Mouse (Mus musculus) hindbrain, embryonic 13.5 days (tissue): ENCODE measurements around the gene Olfr1410. TPM values are rescaled to one million over a fixed set of nuclear protein-coding genes. Genes with fewer than 3 reads are reported as not detected.

ENCODE experiments used
- ATAC-seq: fragments of 200-750 bp; cut with Nextera tagmentation; 2 replicates; pipeline ENCODE4 v1.8.0; 2017; ENCODE audit warnings: moderate TSS enrichment; ENCODE audit not compliant: low FRiP score
- H3K27ac ChIP-seq: fragments of 300-500 bp; sonication (generic); 2 replicates; pipeline ENCODE4 v1.5.1; 2015; ENCODE audit warnings: inconsistent platforms, mild to moderate bottlenecking, moderate library complexity
- H3K27me3 ChIP-seq: fragments of 300-500 bp; sonication (generic); 2 replicates; pipeline ENCODE4 v1.6.1; 2015; ENCODE audit warnings: mild to moderate bottlenecking, inconsistent platforms
- H3K36me3 ChIP-seq: fragments of 300-500 bp; sonication (generic); 2 replicates; pipeline ENCODE4 v1.6.1; 2015; ENCODE audit warnings: mild to moderate bottlenecking, inconsistent platforms
- H3K4me1 ChIP-seq: fragments of 300-500 bp; sonication (generic); replicated peaks from 2 replicates; pipeline ENCODE4 v1.6.1; 2015; ENCODE audit warnings: inconsistent platforms
- H3K4me2 ChIP-seq: fragments of 300-500 bp; sonication (generic); 2 replicates; pipeline ENCODE4 v1.6.1; 2015; ENCODE audit warnings: inconsistent platforms, mild to moderate bottlenecking, moderate library complexity
- H3K4me3 ChIP-seq: fragments of 300-500 bp; sonication (generic); 2 replicates; pipeline ENCODE4 v1.5.1; 2015; ENCODE audit warnings: mild to moderate bottlenecking, inconsistent platforms
- H3K9ac ChIP-seq: fragments of 300-500 bp; sonication (generic); 2 replicates; pipeline ENCODE4 v1.6.1; 2015; ENCODE audit warnings: mild to moderate bottlenecking, inconsistent platforms
- H3K9me3 ChIP-seq: fragments of 300-500 bp; sonication (generic); 2 replicates; pipeline ENCODE4 v1.6.1; 2016; ENCODE audit warnings: inconsistent platforms
- WGBS: fragments of 180-500 bp; shearing (Covaris S2); methylation state at CpG from one replicate; pipeline ENCODE4 v1.1.7; 2015; 5-methylcytosine and 5-hydroxymethylcytosine counted together
- polyA plus RNA-seq: library from polyadenylated mRNA; unstranded; fragments of >200 nt; fragmentation: Nextera tagmentation; extraction: Ambion mirVana; gene quantifications from 2 replicates; pipeline ENCODE4 v1.2.1, GENCODE M21; 2015

The Olfr1410 gene
- polyA plus RNA-seq, 1 experiment from 2014 or later, result not detected

DNA sequence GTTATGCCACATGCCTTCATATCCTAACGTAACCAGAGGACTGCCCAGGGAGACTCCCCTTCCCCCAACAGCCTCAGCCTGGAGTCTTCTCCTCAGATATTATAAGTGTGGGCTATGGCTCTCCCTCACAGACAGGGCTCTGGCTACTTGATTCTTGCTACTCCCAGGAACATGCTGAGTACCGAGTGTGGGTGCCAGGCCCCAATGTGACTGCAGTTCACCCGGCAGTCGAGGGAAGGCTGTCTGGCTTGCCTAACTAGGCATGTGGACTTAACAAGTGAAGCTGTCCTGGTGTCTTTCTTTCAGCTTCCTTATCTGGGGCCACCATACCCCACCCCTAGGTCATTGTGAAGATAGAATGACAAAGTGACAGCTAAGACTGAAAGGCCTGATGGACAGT is 38.1 kb downstream of the Olfr1410 start:
- H3K4me2 ChIP-seq, result no peak overlapping the region
- H3K27me3 ChIP-seq, result peaks cover 9% of the 10 kb centered on the region; the same call in 1 of the 2 replicates
- no peak overlapping the region for H3K9ac ChIP-seq
- no peak for ATAC-seq
- peaks cover 29% of the 10 kb centered on the region for H3K4me1 ChIP-seq
- no peak overlapping the region for H3K4me3 ChIP-seq
- H3K27ac ChIP-seq, result no peak overlapping the region
- H3K9me3 ChIP-seq, result no peaks in the 10 kb centered on the region
- H3K36me3 ChIP-seq, result peaks cover 8% of the 10 kb centered on the region
- 73% methylated on average over 4 of the region's 4 CpGs for WGBS

DNA sequence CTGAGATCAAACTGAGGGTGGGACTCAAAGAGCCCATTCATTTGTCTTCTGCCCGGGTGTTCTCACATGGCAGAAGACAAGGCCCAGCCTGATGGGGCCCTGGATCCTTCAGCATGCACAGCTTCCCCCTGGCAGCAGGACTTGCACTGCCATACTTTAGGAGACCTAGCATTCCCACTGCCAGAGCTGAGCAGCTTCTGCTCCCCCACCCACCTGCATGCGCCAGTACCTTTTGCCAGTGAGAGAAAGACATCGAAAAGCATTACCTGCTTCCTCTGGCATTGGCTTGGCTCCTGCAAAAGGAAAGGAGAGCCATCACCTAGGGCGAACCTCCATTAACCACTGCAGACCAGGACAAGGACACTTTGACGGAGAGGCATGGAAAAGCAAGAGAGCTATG is 39.3 kb downstream of the Olfr1410 start:
- peaks cover 14% of the 10 kb centered on the region for H3K27me3 ChIP-seq
- WGBS, result 83% methylated on average over 5 of the region's 5 CpGs
- H3K9ac ChIP-seq, result no peak overlapping the region
- no peaks in the 10 kb centered on the region for H3K36me3 ChIP-seq
- ATAC-seq, result no peak
- no peak overlapping the region for H3K27ac ChIP-seq
- no peak overlapping the region for H3K4me2 ChIP-seq
- no peaks in the 10 kb centered on the region for H3K9me3 ChIP-seq
- peaks cover 23% of the 10 kb centered on the region for H3K4me1 ChIP-seq
- H3K4me3 ChIP-seq, result no peak overlapping the region

DNA sequence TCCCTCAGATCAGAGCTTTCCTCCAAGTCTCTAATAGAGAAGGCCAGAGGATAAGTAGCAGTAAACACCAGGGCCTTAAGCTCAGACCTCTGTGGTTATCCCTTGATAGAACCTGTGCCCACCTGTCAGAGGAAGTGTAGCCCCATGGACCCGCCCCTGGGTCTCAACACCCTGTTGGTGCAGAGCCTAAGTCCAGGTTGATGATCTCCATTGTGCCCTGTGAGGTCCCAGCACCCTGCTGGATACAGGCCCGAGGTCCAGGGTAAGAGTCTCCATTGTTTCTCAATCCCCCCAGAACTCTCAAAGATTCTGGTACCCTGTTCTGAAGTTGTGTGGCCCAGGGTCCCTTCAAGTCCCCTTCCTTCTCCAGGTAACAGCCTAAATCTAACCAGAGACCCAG is 40.5 kb downstream of the Olfr1410 start:
- Histone ChIP-seq H3K9ac (no peak overlapping the region), H3K27ac (no peak overlapping the region), H3K4me3 (no peak overlapping the region), H3K4me2 (no peak overlapping the region), H3K27me3 (peaks cover 16% of the 10 kb centered on the region), H3K36me3 (no peaks in the 10 kb centered on the region), H3K4me1 (peaks cover 11% of the 10 kb centered on the region), H3K9me3 (no peaks in the 10 kb centered on the region)
- no peak for ATAC-seq
- WGBS, result 61% methylated on average over 2 of the region's 2 CpGs

DNA sequence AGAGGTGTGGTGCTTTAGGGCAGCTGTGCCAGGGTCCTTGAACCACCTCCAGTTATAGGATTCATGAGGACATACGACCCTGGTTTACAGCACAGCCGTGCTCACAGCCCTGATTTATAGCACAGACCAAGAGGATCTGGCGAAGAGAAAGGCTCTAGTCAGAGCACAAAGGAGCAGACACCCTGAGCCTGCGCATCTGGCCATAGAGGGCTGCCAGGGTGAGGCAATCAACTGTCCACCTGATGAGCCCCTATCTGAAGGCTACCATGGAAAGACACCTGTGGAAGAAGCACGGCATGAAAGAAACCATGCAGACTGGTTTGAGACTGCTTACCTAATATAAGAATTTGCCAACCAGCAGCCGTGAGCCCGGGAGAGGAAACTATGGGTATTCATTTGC is 41.0 kb downstream of the Olfr1410 start:
- H3K27ac ChIP-seq, result no peak overlapping the region
- no peaks in the 10 kb centered on the region for H3K36me3 ChIP-seq
- H3K9me3 ChIP-seq, result no peaks in the 10 kb centered on the region
- WGBS, result 85% methylated on average over 7 of the region's 7 CpGs
- no peak overlapping the region for H3K4me2 ChIP-seq
- H3K4me3 ChIP-seq, result no peak overlapping the region
- no peak for ATAC-seq
- peaks cover 13% of the 10 kb centered on the region for H3K4me1 ChIP-seq
- H3K27me3 ChIP-seq, result peaks cover 16% of the 10 kb centered on the region
- H3K9ac ChIP-seq, result no peak overlapping the region

DNA sequence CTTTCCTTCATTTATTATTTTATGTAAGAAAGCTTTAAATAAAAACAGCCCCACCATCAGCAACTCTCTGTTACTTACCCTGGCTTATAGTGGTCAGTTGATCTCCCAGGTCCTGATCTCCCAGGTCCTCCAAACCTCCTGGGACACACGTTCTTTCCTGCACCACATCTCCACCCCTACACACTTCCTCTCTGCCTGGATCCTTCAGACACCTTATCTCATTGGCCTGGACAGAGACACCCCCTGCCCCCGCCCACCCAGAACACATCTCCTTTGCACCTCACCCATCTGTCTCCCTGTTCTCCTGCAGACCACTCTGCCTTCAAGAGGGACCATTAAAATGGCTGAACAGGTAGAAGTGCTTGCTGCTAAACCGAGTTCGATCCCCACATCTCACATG is 41.4 kb downstream of the Olfr1410 start:
- peaks cover 16% of the 10 kb centered on the region for H3K27me3 ChIP-seq
- peaks cover 13% of the 10 kb centered on the region for H3K4me1 ChIP-seq
- no peak overlapping the region for H3K4me3 ChIP-seq
- H3K36me3 ChIP-seq, result no peaks in the 10 kb centered on the region
- no peak for ATAC-seq
- no peak overlapping the region for H3K4me2 ChIP-seq
- 70% methylated on average over 4 of the region's 4 CpGs for WGBS
- H3K9me3 ChIP-seq, result no peaks in the 10 kb centered on the region
- no peak overlapping the region; the same call in 1 of the 2 replicates for H3K9ac ChIP-seq
- H3K27ac ChIP-seq, result no peak overlapping the region

DNA sequence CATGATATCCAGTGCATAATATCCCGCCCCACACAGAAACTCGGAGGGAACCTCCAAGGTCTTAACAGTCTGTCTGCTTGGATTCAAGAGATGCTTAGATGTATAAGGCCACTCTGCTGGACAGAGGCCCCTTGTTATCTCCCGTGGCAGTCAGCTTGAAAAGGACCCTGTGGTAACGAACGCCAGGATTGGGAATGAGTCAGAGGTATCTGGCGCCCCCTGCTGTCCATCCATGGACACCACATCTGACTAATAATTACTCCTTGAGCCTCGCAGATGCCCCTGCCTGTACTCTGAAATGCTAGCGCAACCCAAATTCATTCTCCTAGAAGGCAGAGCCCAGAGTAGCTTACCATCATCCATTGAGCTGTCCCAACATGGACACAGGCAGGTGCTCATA is 42.2 kb downstream of the Olfr1410 start:
- H3K4me1 ChIP-seq, result 0 out of 2 replicates have a peak, but pooled peaks cover 6% of the 10 kb centered on the region
- H3K4me3 ChIP-seq, result no peak overlapping the region
- no peaks in the 10 kb centered on the region for H3K36me3 ChIP-seq
- H3K9ac ChIP-seq, result peak overlapping the region; percentile 49; the same call in 1 of the 2 replicates
- no peak overlapping the region for H3K27ac ChIP-seq
- 0 out of 2 replicates have a peak, but pooled peaks have one; percentile 26 for ATAC-seq
- H3K4me2 ChIP-seq, result 0 out of 2 replicates have a peak overlapping the region, but pooled peaks have one; percentile 13
- peaks cover 16% of the 10 kb centered on the region for H3K27me3 ChIP-seq
- no peaks in the 10 kb centered on the region for H3K9me3 ChIP-seq
- 6% methylated on average over 8 of the region's 8 CpGs for WGBS

DNA sequence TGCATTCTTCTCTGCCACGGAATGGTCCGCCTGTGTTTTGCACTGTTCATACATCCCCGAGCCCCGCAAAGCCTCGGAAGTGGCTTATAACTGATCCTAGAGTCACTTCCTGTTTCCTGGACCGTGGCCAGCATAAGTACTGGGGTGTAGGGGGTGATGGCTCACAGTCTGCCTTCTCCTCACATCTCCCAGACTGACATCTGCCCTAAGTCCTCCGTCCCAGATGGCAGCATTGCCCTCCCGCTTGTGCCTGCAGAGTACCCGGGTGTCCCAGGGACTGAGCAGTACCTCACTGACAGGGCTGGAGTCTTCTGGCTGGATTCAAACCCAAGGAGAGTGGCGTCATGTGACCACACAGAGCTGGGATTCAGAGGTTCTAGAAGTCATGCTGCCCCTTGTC is 42.6 kb downstream of the Olfr1410 start:
- 0 out of 2 replicates have a peak, but pooled peaks cover 5% of the 10 kb centered on the region for H3K4me1 ChIP-seq
- WGBS, result 60% methylated on average over 10 of the region's 10 CpGs
- no peaks in the 10 kb centered on the region for H3K36me3 ChIP-seq
- peak; percentile 36; the same call in 1 of the 2 replicates for ATAC-seq
- 0 out of 2 replicates have a peak overlapping the region, but pooled peaks have one; percentile 13 for H3K4me2 ChIP-seq
- H3K27me3 ChIP-seq, result peaks cover 16% of the 10 kb centered on the region
- no peak overlapping the region for H3K27ac ChIP-seq
- H3K4me3 ChIP-seq, result no peak overlapping the region
- H3K9me3 ChIP-seq, result no peaks in the 10 kb centered on the region
- H3K9ac ChIP-seq, result peak overlapping the region; percentile 49; the same call in 1 of the 2 replicates

DNA sequence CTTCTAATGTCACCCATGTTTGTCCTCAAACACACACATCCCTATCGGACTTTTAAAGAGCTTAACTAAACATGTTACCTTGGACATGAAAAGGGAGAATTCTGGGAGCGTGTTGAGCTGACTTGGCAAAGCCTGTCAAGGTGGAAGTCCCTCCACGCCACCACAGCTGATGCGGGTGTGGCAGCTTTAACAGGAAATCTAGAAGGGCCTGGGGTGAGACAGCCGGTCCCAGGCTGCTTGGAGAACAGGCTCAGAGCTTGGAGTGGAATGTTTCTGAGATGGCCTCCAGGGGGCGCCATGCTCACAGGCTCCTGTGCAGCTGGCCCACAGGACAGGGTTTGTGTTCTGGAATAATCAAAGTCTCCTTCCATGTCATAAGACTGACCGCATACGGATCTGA is 43.1 kb downstream of the Olfr1410 start, which contains the start of gene Otos:
Otos (minus strand) TSS at position 169 of the 400 bp plus-strand sequence.
- H3K27me3 ChIP-seq, result peaks cover 16% of the 10 kb centered on the region
- peak within 1 kb of the TSS; percentile 49; the same call in 1 of the 2 replicates for H3K9ac ChIP-seq
- H3K4me2 ChIP-seq, result 0 out of 2 replicates have a peak within 1 kb of the TSS, but pooled peaks have one; percentile 13
- WGBS, result 26% methylated on average over 8 of the region's 8 CpGs
- no peaks in the 10 kb centered on the region for H3K9me3 ChIP-seq
- H3K36me3 ChIP-seq, result no peaks in the 10 kb centered on the region
- ATAC-seq, result peak; percentile 38
- 0 out of 2 replicates have a peak, but pooled peaks cover 5% of the 10 kb centered on the region for H3K4me1 ChIP-seq
- H3K4me3 ChIP-seq, result no peak within 1 kb of the TSS
- no peak within 1 kb of the TSS for H3K27ac ChIP-seq

DNA sequence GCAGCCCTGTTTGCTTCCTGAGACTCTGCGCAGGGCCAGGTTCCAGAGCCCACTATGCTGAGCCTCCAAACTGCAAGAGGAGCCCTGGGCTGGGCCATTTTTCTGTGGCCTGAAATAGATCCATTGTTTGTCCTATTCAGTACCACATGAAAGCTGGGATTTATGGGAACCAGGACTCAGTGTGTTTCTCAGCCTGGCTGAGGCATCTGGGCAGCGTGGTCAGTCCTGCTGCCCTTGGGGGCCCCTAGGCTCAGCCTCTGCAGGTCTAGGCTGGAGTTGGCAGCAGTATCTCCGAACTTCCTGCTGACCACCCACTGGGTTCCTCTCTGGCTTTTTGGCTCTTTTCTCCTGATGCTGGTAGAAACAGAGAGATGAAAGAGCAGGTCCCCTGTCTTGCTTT is 45.9 kb downstream of the Olfr1410 start:
- no peaks in the 10 kb centered on the region for H3K9me3 ChIP-seq

DNA sequence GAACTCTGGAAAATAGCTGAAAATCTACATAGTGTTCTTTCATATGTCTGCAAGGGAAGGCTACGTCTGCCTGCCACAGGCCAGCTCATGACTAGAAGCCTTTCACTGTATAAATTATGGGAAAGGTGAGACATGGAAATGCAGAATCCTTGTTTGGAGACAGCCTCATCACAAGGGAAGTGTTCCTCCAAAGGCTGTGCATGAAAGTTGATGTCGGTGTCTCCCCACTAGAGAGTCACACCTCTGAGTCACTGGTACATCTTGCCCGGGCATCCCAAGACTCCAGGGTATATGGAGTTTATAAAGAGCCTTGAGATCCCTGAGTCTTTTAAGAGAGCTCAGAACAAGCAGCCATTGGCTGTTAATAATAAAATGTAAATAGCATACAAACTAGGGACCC is 47.6 kb downstream of the Olfr1410 start:
- WGBS, result 94% methylated on average over 3 of the region's 3 CpGs

More for the DNA sequence above, 45.9 kb downstream of the Olfr1410 start:
- no peaks in the 10 kb centered on the region for H3K36me3 ChIP-seq
- H3K4me1 ChIP-seq, result 0 out of 2 replicates have a peak, but pooled peaks cover 5% of the 10 kb centered on the region
- H3K27me3 ChIP-seq, result peaks cover 12% of the 10 kb centered on the region; the same call in 1 of the 2 replicates
- H3K4me3 ChIP-seq, result no peak overlapping the region
- WGBS, result 59% methylated on average over 3 of the region's 3 CpGs
- no peak overlapping the region for H3K9ac ChIP-seq
- ATAC-seq, result no peak
- H3K4me2 ChIP-seq, result no peak overlapping the region
- no peak overlapping the region for H3K27ac ChIP-seq

DNA sequence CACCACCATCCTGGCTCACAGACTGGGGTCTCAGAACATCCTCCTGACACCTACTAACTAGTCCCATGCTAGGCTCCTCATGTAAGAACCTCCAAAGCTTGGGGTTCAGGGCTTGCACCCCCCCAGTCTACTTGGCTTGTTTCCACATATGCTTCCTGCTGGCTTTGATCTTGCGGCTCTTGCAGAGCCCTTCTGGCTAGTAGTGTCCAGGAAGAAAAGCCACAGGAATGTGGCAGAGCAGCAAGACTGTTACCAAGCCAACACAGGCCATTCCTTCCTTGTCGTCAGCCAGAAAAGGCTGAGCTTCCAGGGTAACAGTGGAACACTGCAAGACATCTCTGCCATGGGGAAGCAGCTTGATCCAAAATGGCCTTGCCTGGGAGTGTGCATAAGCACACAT is 49.1 kb downstream of the Olfr1410 start:
- H3K9me3 ChIP-seq, result no peaks in the 10 kb centered on the region
- peaks cover 16% of the 10 kb centered on the region; the same call in 1 of the 2 replicates for H3K27me3 ChIP-seq
- H3K4me3 ChIP-seq, result no peak overlapping the region
- H3K36me3 ChIP-seq, result no peaks in the 10 kb centered on the region
- no peak overlapping the region for H3K9ac ChIP-seq
- H3K4me2 ChIP-seq, result no peak overlapping the region
- H3K4me1 ChIP-seq, result 0 out of 2 replicates have a peak, but pooled peaks cover 5% of the 10 kb centered on the region
- no peak overlapping the region for H3K27ac ChIP-seq
- no peak for ATAC-seq
- 59% methylated on average over 2 of the region's 2 CpGs for WGBS

More for the DNA sequence above, 47.6 kb downstream of the Olfr1410 start:
- Histone ChIP-seq H3K9me3 (no peaks in the 10 kb centered on the region), H3K27me3 (peaks cover 13% of the 10 kb centered on the region; the same call in 1 of the 2 replicates), H3K4me3 (no peak overlapping the region), H3K9ac (no peak overlapping the region), H3K36me3 (no peaks in the 10 kb centered on the region), H3K4me1 (0 out of 2 replicates have a peak, but pooled peaks cover 5% of the 10 kb centered on the region), H3K27ac (no peak overlapping the region), H3K4me2 (no peak overlapping the region)
- ATAC-seq, result no peak

DNA sequence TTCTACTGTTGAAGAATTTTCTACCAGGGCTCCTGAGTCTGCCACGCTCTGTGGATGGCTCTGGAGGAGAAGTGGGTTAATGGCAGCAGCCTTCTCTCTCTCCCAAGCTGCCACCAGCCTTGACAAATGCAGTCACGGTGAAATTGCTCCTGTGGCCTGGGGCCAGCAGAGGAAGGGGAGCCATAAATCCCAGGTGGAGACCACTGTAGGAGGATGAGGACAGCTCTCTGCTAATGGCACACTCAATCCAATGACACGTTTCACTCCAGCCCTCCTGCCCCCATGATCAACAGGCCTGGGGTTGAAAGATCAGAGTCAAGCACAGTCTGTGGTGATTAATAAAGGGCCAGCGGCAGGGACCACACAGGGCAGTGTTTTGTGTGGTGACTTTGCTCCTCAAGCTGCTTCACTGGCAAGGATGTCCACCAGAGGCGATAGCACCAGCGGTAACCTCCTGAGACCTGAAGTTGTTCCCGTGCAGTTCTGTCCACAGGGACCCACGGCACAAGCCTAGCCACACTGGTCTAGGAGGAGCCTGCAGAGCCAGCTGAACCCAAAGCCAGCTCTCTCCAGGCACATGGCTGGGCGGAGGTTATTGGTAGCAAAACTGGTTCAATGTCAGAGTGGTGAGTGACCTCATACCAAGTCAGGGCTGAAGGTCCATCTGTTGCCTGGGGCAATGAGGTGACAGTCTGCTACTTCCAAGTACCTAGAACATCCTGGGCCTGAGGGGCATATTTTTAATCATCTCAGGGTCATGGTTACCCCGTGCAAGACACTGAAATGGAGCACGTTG is 51.6 kb downstream of the Olfr1410 start:
- WGBS, result 78% methylated on average over 11 of the region's 11 CpGs
- Histone ChIP-seq H3K9me3 (no peaks in the 10 kb centered on the region), H3K4me3 (no peak overlapping the region), H3K36me3 (no peaks in the 10 kb centered on the region), H3K9ac (no peak overlapping the region), H3K27me3 (0 out of 2 replicates have a peak, but pooled peaks cover 12% of the 10 kb centered on the region), H3K4me2 (no peak overlapping the region), H3K27ac (no peak overlapping the region), H3K4me1 (no peaks in the 10 kb centered on the region)
- peak; percentile 28; the same call in 1 of the 2 replicates for ATAC-seq
